Mouse (Mus musculus): ENCODE results near the gene Ldhc. TPM values are rescaled to one million over a fixed set of nuclear protein-coding genes. Genes with fewer than 3 reads are reported as not detected.

Gene Ldhc
- polyA plus RNA-seq, 1 experiment from 2014 or later, result not detected

GRCm38 (mm10) chr7:46846486-46847244 lies 14.3 kb upstream of the Ldhc start:
- peak overlapping the region; percentile 100 for H3K4me3 ChIP-seq (ENCODE audit: low read length)
- H3K27me3 ChIP-seq (ENCODE audit: control insufficient read depth, insufficient read depth, low read length), result no peaks in the 10 kb centered on the region
- WGBS, result 1% methylated on average over 28 of the region's 28 CpGs
- H3K27ac ChIP-seq (ENCODE audit: low read length), result peak overlapping the region; percentile 100
- H3K36me3 ChIP-seq (ENCODE audit: control insufficient read depth, insufficient read depth), result peaks cover 38% of the 10 kb centered on the region
- peak; percentile 65 for ATAC-seq (replicated peaks; ENCODE audit: extremely low read depth, insufficient read depth, low FRiP score)
- H3K4me2 ChIP-seq (ENCODE audit: low read depth, low read length), result peak overlapping the region; percentile 94
- H3K9me3 ChIP-seq (replicated peaks; ENCODE audit: control insufficient read depth, low read length), result no peaks in the 10 kb centered on the region
- peak overlapping the region; percentile 100 for H3K9ac ChIP-seq (ENCODE audit: low read length)
- peaks cover 22% of the 10 kb centered on the region for H3K4me1 ChIP-seq (ENCODE audit: control insufficient read depth, insufficient read depth, low read length)

GRCm38 (mm10) chr7:46849287-46849686 lies 11.7 kb upstream of the Ldhc start:
- 71% methylated on average over 5 of the region's 5 CpGs for WGBS
- Histone ChIP-seq H3K36me3 (ENCODE audit: control insufficient read depth, insufficient read depth) (peaks cover 63% of the 10 kb centered on the region), H3K4me3 (ENCODE audit: low read length) (no peak overlapping the region), H3K4me2 (ENCODE audit: low read depth, low read length) (no peak overlapping the region), H3K27me3 (ENCODE audit: control insufficient read depth, insufficient read depth, low read length) (no peaks in the 10 kb centered on the region), H3K27ac (ENCODE audit: low read length) (no peak overlapping the region), H3K9ac (ENCODE audit: low read length) (no peak overlapping the region), H3K9me3 (replicated peaks; ENCODE audit: control insufficient read depth, low read length) (no peaks in the 10 kb centered on the region), H3K4me1 (ENCODE audit: control insufficient read depth, insufficient read depth, low read length) (peaks cover 22% of the 10 kb centered on the region)
- ATAC-seq (replicated peaks; ENCODE audit: extremely low read depth, insufficient read depth, low FRiP score), result no peak

- WGBS, result 78% methylated on average over 7 of the region's 7 CpGs
- Histone ChIP-seq H3K27ac (ENCODE audit: low read length) (no peak overlapping the region), H3K9ac (ENCODE audit: low read length) (no peak overlapping the region), H3K4me3 (ENCODE audit: low read length) (no peak overlapping the region), H3K9me3 (replicated peaks; ENCODE audit: control insufficient read depth, low read length) (no peaks in the 10 kb centered on the region), H3K36me3 (ENCODE audit: control insufficient read depth, insufficient read depth) (peaks cover 79% of the 10 kb centered on the region), H3K4me1 (ENCODE audit: control insufficient read depth, insufficient read depth, low read length) (peaks cover 14% of the 10 kb centered on the region), H3K4me2 (ENCODE audit: low read depth, low read length) (no peak overlapping the region), H3K27me3 (ENCODE audit: control insufficient read depth, insufficient read depth, low read length) (no peaks in the 10 kb centered on the region)
- no peak for ATAC-seq (replicated peaks; ENCODE audit: extremely low read depth, insufficient read depth, low FRiP score)
These were observed 10.0 kb upstream of the Ldhc start for GRCm38 (mm10) chr7:46851026-46851425.

- Histone ChIP-seq H3K4me2 (ENCODE audit: low read depth, low read length) (no peak overlapping the region), H3K27me3 (ENCODE audit: control insufficient read depth, insufficient read depth, low read length) (no peaks in the 10 kb centered on the region), H3K4me3 (ENCODE audit: low read length) (no peak overlapping the region), H3K4me1 (ENCODE audit: control insufficient read depth, insufficient read depth, low read length) (peaks cover 7% of the 10 kb centered on the region), H3K27ac (ENCODE audit: low read length) (no peak overlapping the region), H3K36me3 (ENCODE audit: control insufficient read depth, insufficient read depth) (peaks cover 79% of the 10 kb centered on the region), H3K9me3 (replicated peaks; ENCODE audit: control insufficient read depth, low read length) (no peaks in the 10 kb centered on the region), H3K9ac (ENCODE audit: low read length) (no peak overlapping the region)
- WGBS, result 77% methylated on average over 1 of the region's 1 CpGs
- ATAC-seq (replicated peaks; ENCODE audit: extremely low read depth, insufficient read depth, low FRiP score), result no peak
These were observed 8.3 kb upstream of the Ldhc start for GRCm38 (mm10) chr7:46852666-46853065.

- 88% methylated on average over 9 of the region's 9 CpGs for WGBS
- H3K9me3 ChIP-seq (replicated peaks; ENCODE audit: control insufficient read depth, low read length), result no peaks in the 10 kb centered on the region
- peaks cover 3% of the 10 kb centered on the region for H3K4me1 ChIP-seq (ENCODE audit: control insufficient read depth, insufficient read depth, low read length)
- no peak overlapping the region for H3K9ac ChIP-seq (ENCODE audit: low read length)
- no peak overlapping the region for H3K27ac ChIP-seq (ENCODE audit: low read length)
- H3K27me3 ChIP-seq (ENCODE audit: control insufficient read depth, insufficient read depth, low read length), result no peaks in the 10 kb centered on the region
- H3K4me2 ChIP-seq (ENCODE audit: low read depth, low read length), result no peak overlapping the region
- no peak for ATAC-seq (replicated peaks; ENCODE audit: extremely low read depth, insufficient read depth, low FRiP score)
- H3K4me3 ChIP-seq (ENCODE audit: low read length), result no peak overlapping the region
- peaks cover 74% of the 10 kb centered on the region for H3K36me3 ChIP-seq (ENCODE audit: control insufficient read depth, insufficient read depth)
These were observed 7.6 kb upstream of the Ldhc start for GRCm38 (mm10) chr7:46853365-46853764.

- no peaks in the 10 kb centered on the region for H3K27me3 ChIP-seq (ENCODE audit: control insufficient read depth, insufficient read depth, low read length)
- H3K36me3 ChIP-seq (ENCODE audit: control insufficient read depth, insufficient read depth), result peaks cover 48% of the 10 kb centered on the region
- ATAC-seq (replicated peaks; ENCODE audit: extremely low read depth, insufficient read depth, low FRiP score), result 0 out of 2 replicates have a peak, but pooled peaks have one; percentile 10
- H3K4me1 ChIP-seq (ENCODE audit: control insufficient read depth, insufficient read depth, low read length), result no peaks in the 10 kb centered on the region
- no peak overlapping the region for H3K9ac ChIP-seq (ENCODE audit: low read length)
- no peaks in the 10 kb centered on the region for H3K9me3 ChIP-seq (replicated peaks; ENCODE audit: control insufficient read depth, low read length)
- no peak overlapping the region for H3K4me2 ChIP-seq (ENCODE audit: low read depth, low read length)
- H3K4me3 ChIP-seq (ENCODE audit: low read length), result no peak overlapping the region
- 68% methylated on average over 7 of the region's 7 CpGs for WGBS
- H3K27ac ChIP-seq (ENCODE audit: low read length), result no peak overlapping the region
These were observed 5.0 kb upstream of the Ldhc start for GRCm38 (mm10) chr7:46855866-46856560.

- Histone ChIP-seq H3K36me3 (ENCODE audit: control insufficient read depth, insufficient read depth) (peaks cover 35% of the 10 kb centered on the region), H3K27me3 (ENCODE audit: control insufficient read depth, insufficient read depth, low read length) (no peaks in the 10 kb centered on the region), H3K4me3 (ENCODE audit: low read length) (no peak overlapping the region), H3K4me1 (ENCODE audit: control insufficient read depth, insufficient read depth, low read length) (no peaks in the 10 kb centered on the region), H3K9me3 (replicated peaks; ENCODE audit: control insufficient read depth, low read length) (no peaks in the 10 kb centered on the region), H3K9ac (ENCODE audit: low read length) (no peak overlapping the region), H3K4me2 (ENCODE audit: low read depth, low read length) (no peak overlapping the region), H3K27ac (ENCODE audit: low read length) (no peak overlapping the region)
- ATAC-seq (replicated peaks; ENCODE audit: extremely low read depth, insufficient read depth, low FRiP score), result no peak
- 71% methylated on average over 9 of the region's 9 CpGs for WGBS
These were observed 3.6 kb upstream of the Ldhc start for GRCm38 (mm10) chr7:46857436-46857835.

- Histone ChIP-seq H3K36me3 (ENCODE audit: control insufficient read depth, insufficient read depth) (peaks cover 19% of the 10 kb centered on the region), H3K4me3 (ENCODE audit: low read length) (no peak overlapping the region), H3K4me2 (ENCODE audit: low read depth, low read length) (no peak overlapping the region), H3K4me1 (ENCODE audit: control insufficient read depth, insufficient read depth, low read length) (no peaks in the 10 kb centered on the region), H3K9me3 (replicated peaks; ENCODE audit: control insufficient read depth, low read length) (no peaks in the 10 kb centered on the region), H3K9ac (ENCODE audit: low read length) (no peak overlapping the region), H3K27ac (ENCODE audit: low read length) (no peak overlapping the region), H3K27me3 (ENCODE audit: control insufficient read depth, insufficient read depth, low read length) (no peaks in the 10 kb centered on the region)
- no peak for ATAC-seq (replicated peaks; ENCODE audit: extremely low read depth, insufficient read depth, low FRiP score)
- WGBS, result 56% methylated on average over 6 of the region's 6 CpGs
These were observed 2.0 kb upstream of the Ldhc start for GRCm38 (mm10) chr7:46859031-46859430.

GRCm38 (mm10) chr7:46871988-46872387 lies 11.0 kb downstream of the Ldhc start:
- 54% methylated on average over 4 of the region's 4 CpGs for WGBS
- no peaks in the 10 kb centered on the region for H3K36me3 ChIP-seq (ENCODE audit: control insufficient read depth, insufficient read depth)
- no peak for ATAC-seq (replicated peaks; ENCODE audit: extremely low read depth, insufficient read depth, low FRiP score)
- H3K9ac ChIP-seq (ENCODE audit: low read length), result no peak overlapping the region
- no peak overlapping the region for H3K4me3 ChIP-seq (ENCODE audit: low read length)
- no peak overlapping the region for H3K27ac ChIP-seq (ENCODE audit: low read length)
- no peaks in the 10 kb centered on the region for H3K4me1 ChIP-seq (ENCODE audit: control insufficient read depth, insufficient read depth, low read length)
- H3K9me3 ChIP-seq (replicated peaks; ENCODE audit: control insufficient read depth, low read length), result no peaks in the 10 kb centered on the region
- H3K4me2 ChIP-seq (ENCODE audit: low read depth, low read length), result no peak overlapping the region
- no peaks in the 10 kb centered on the region for H3K27me3 ChIP-seq (ENCODE audit: control insufficient read depth, insufficient read depth, low read length)
